Mouse (Mus musculus) adrenal gland, postnatal 4 days (tissue): ENCODE data around the gene B4galnt4. TPM values are rescaled to one million over a fixed set of nuclear protein-coding genes. Genes with fewer than 3 reads are reported as not detected.

Experiments
- DNase-seq, 2 experiments: peaks; one replicate each; pipeline ENCODE4 v3.0.0; 2021 to 2022; ENCODE audit warnings: low spot score in 2 of 2, mixed read lengths in 2 of 2
- total RNA-seq, 2 experiments: library from RNA; stranded (reverse); gene quantifications; 2 replicates each; pipeline ENCODE4 v1.2.3; 2021

The B4galnt4 gene
- total RNA-seq, 2 experiments from 2014 or later: 7.0 to 11.3 TPM

- DNase-seq: no peak
Measured at GRCm38 (mm10) chr7:141117636-141118035, 56.7 kb downstream of the B4galnt4 start, which contains the start of gene Ano9. Gene Ano9 (minus strand): TSS chr7:141117806.

- DNase-seq: no peak
Measured at GRCm38 (mm10) chr7:141119487-141119886, 58.6 kb downstream of the B4galnt4 start.

GRCm38 (mm10) chr7:141120605-141121004, 59.7 kb downstream of the B4galnt4 start:
- no peak for DNase-seq

GRCm38 (mm10) chr7:141121051-141121531, 60.2 kb downstream of the B4galnt4 start:
- no peak for DNase-seq

Other genes with a start within 250 kb of the B4galnt4 start
- gene Zfp941, start 238.9 kb upstream of the B4galnt4 start, total RNA-seq: 1 to 10 TPM; 5.1 to 5.4 TPM
- gene Urah, start 226.1 kb upstream of the B4galnt4 start, total RNA-seq: 10 to 100 TPM in 1 of 2 experiments, under 1 TPM in 1; 0.70 to 17.0 TPM
- not detected for gene Scgb1c1, start 215.6 kb upstream of the B4galnt4 start, total RNA-seq
- gene Odf3, start 213.3 kb upstream of the B4galnt4 start, total RNA-seq: under 1 TPM; 0.40 to 0.76 TPM
- 1 to 10 TPM in 1 of 2 experiments, not detected in 1; 1.2 TPM for gene Gm45785, start 204.8 kb upstream of the B4galnt4 start, total RNA-seq
- gene Ric8a, start 204.1 kb upstream of the B4galnt4 start, total RNA-seq: 10 to 100 TPM; 64.3 to 69.0 TPM
- gene Bet1l, start 203.5 kb upstream of the B4galnt4 start, total RNA-seq: 10 to 100 TPM; 40.2 to 42.9 TPM
- 100 to 1,000 TPM; 123 to 133 TPM for gene Psmd13, start 179.1 kb upstream of the B4galnt4 start, total RNA-seq
- gene Sirt3, start 178.8 kb upstream of the B4galnt4 start, total RNA-seq: 10 to 100 TPM; 34.7 to 41.8 TPM
- 100 to 1,000 TPM; 183 to 297 TPM for gene Cox8b, start 160.7 kb upstream of the B4galnt4 start, total RNA-seq
- 1 to 10 TPM; 2.1 to 4.9 TPM for gene Nlrp6, start 140.2 kb upstream of the B4galnt4 start, total RNA-seq
- 10 to 100 TPM; 41.5 to 44.5 TPM for gene Pgghg, start 119.7 kb upstream of the B4galnt4 start, total RNA-seq
- 1 to 10 TPM; 2.6 to 2.8 TPM for gene Ifitm5, start 110.8 kb upstream of the B4galnt4 start, total RNA-seq
- not detected for gene Gm45717, start 105.2 kb upstream of the B4galnt4 start, total RNA-seq
- 100 to 1,000 TPM; 508 to 623 TPM for gene Ifitm2, start 105.1 kb upstream of the B4galnt4 start, total RNA-seq
- 10 to 100 TPM in 1 of 2 experiments, 1 to 10 TPM in 1; 8.0 to 13.7 TPM for gene Ifitm1, start 93.9 kb upstream of the B4galnt4 start, total RNA-seq
- gene Ifitm3, start 50.3 kb upstream of the B4galnt4 start, total RNA-seq: 100 to 1,000 TPM; 109 to 115 TPM
- gene Ifitm6, start 43.2 kb upstream of the B4galnt4 start, total RNA-seq: 1 to 10 TPM; 2.1 to 4.5 TPM
- not detected for gene Gm17387, start 32.0 kb upstream of the B4galnt4 start, total RNA-seq
- gene Pkp3, start 17.1 kb downstream of the B4galnt4 start, total RNA-seq: 1 to 10 TPM; 1.6 to 2.2 TPM
- gene Sigirr, start 39.5 kb downstream of the B4galnt4 start, total RNA-seq: 10 to 100 TPM in 1 of 2 experiments, 1 to 10 TPM in 1; 7.0 to 10.3 TPM
- gene Ano9, start 56.7 kb downstream of the B4galnt4 start, total RNA-seq: 1 to 10 TPM in 1 of 2 experiments, under 1 TPM in 1; 0.65 to 2.2 TPM
- 10 to 100 TPM; 44.2 to 53.1 TPM for gene Ptdss2, start 61.3 kb downstream of the B4galnt4 start, total RNA-seq
- gene Rnh1, start 111.8 kb downstream of the B4galnt4 start, total RNA-seq: 100 to 1,000 TPM; 179 to 186 TPM
- gene Hras, start 132.9 kb downstream of the B4galnt4 start, total RNA-seq: 10 to 100 TPM; 88.5 to 96.4 TPM
- 1 to 10 TPM; 8.8 to 9.9 TPM for gene Lrrc56, start 133.1 kb downstream of the B4galnt4 start, total RNA-seq
- 1 to 10 TPM in 1 of 2 experiments, under 1 TPM in 1; 0.82 to 1.0 TPM for gene Lmntd2, start 153.0 kb downstream of the B4galnt4 start, total RNA-seq
- 10 to 100 TPM; 14.7 to 15.1 TPM for gene Rassf7, start 154.8 kb downstream of the B4galnt4 start, total RNA-seq
- 10 to 100 TPM; 77.1 to 91.9 TPM for gene Phrf1, start 167.7 kb downstream of the B4galnt4 start, total RNA-seq
- 1 to 10 TPM; 7.3 to 7.5 TPM for gene Irf7, start 205.4 kb downstream of the B4galnt4 start, total RNA-seq
- 10 to 100 TPM in 1 of 2 experiments, 1 to 10 TPM in 1; 9.4 to 15.5 TPM for gene Cdhr5, start 215.7 kb downstream of the B4galnt4 start, total RNA-seq
- gene Sct, start 218.0 kb downstream of the B4galnt4 start, total RNA-seq: 10 to 100 TPM in 1 of 2 experiments, 1 to 10 TPM in 1; 9.0 to 12.9 TPM
- under 1 TPM; 0.34 to 0.36 TPM for gene Drd4, start 230.9 kb downstream of the B4galnt4 start, total RNA-seq